Mouse (Mus musculus) lung, embryonic 15.5 days (tissue): ENCODE results near the gene Mast1. TPM values are rescaled to one million over a fixed set of nuclear protein-coding genes. Genes with fewer than 3 reads are reported as not detected.

Experiments used
- ATAC-seq: fragments of 200-750 bp; cut with Nextera tagmentation; 2 replicates; pipeline ENCODE4 v1.8.0; 2017; ENCODE audit warnings: moderate number of reproducible peaks, borderline replicate concordance; ENCODE audit not compliant: low FRiP score, low TSS enrichment; ENCODE audit errors: extremely low read depth
- H3K27ac ChIP-seq: fragments of 300-500 bp; sonication (generic); 2 replicates; pipeline ENCODE4 v1.5.1; 2015; ENCODE audit warnings: moderate library complexity, mild to moderate bottlenecking, inconsistent platforms
- H3K27me3 ChIP-seq: fragments of 300-500 bp; sonication (generic); 2 replicates; pipeline ENCODE4 v1.6.1; 2015; ENCODE audit warnings: inconsistent platforms
- H3K36me3 ChIP-seq: fragments of 300-500 bp; sonication (generic); 2 replicates; pipeline ENCODE4 v1.6.1; 2015; ENCODE audit warnings: inconsistent platforms
- H3K4me1 ChIP-seq: fragments of 300-500 bp; sonication (generic); 2 replicates; pipeline ENCODE4 v1.6.1; 2015; ENCODE audit warnings: inconsistent platforms
- H3K4me2 ChIP-seq: fragments of 300-500 bp; sonication (generic); 2 replicates; pipeline ENCODE4 v1.6.1; 2015; ENCODE audit warnings: inconsistent platforms, mild to moderate bottlenecking, moderate library complexity
- H3K4me3 ChIP-seq: fragments of 300-500 bp; sonication (generic); 2 replicates; pipeline ENCODE4 v1.5.1; 2015; ENCODE audit warnings: mild to moderate bottlenecking, inconsistent platforms
- H3K9ac ChIP-seq: fragments of 300-500 bp; sonication (generic); 2 replicates; pipeline ENCODE4 v1.6.1; 2015; ENCODE audit warnings: inconsistent platforms
- H3K9me3 ChIP-seq: fragments of 300-500 bp; sonication (generic); 2 replicates; pipeline ENCODE4 v1.6.1; 2016; ENCODE audit warnings: inconsistent platforms
- WGBS: fragments of 180-500 bp; shearing (Covaris S2); methylation state at CpG from one replicate; pipeline ENCODE4 v1.1.7; 2015; 5-methylcytosine and 5-hydroxymethylcytosine counted together
- microRNA-seq: library from miRNA; unstranded; fragments of <30 nt; microRNA quantifications from one replicate; pipeline ENCODE4, GENCODE M21; 2016
- polyA plus RNA-seq: library from polyadenylated mRNA; unstranded; fragments of >200 nt; fragmentation: Nextera tagmentation; extraction: Ambion mirVana; gene quantifications from 2 replicates; pipeline ENCODE4 v1.2.1, GENCODE M21; 2015

Mast1 gene
- polyA plus RNA-seq, 1 experiment from 2014 or later: 0.49 TPM

GRCm38 (mm10) chr8:84877297-84878035, 59.7 kb downstream of the Mast1 start:
- no peaks in the 10 kb centered on the region for H3K9me3 ChIP-seq
- H3K36me3 ChIP-seq: no peaks in the 10 kb centered on the region
- no peak overlapping the region for H3K27ac ChIP-seq
- WGBS: 67% methylated on average over 3 of the region's 3 CpGs
- peaks cover 10% of the 10 kb centered on the region for H3K4me1 ChIP-seq
- no peak overlapping the region for H3K9ac ChIP-seq
- ATAC-seq: no peak
- H3K4me3 ChIP-seq: no peak overlapping the region
- no peaks in the 10 kb centered on the region for H3K27me3 ChIP-seq
- H3K4me2 ChIP-seq: no peak overlapping the region

DNA sequence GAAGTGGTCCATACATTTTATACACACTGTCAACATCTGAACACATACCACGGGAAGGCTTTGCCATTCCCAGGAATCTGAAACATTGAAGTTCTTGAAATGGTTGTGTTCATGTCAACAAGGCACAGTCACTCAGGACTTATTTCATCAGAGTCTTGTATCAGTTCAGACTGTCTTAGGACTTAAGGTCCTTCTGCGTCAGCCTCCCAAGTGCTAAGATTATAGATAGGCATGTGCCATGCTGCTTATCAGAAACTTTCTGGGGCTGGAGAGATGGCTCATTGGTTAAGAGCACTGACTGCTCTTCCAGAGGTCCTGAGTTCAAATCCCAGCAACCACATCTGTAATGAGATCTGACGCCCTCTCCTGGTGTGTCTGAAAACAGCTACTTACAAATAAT, 62.8 kb downstream of the Mast1 start:
- ATAC-seq: no peak
- no peak overlapping the region for H3K9ac ChIP-seq

DNA sequence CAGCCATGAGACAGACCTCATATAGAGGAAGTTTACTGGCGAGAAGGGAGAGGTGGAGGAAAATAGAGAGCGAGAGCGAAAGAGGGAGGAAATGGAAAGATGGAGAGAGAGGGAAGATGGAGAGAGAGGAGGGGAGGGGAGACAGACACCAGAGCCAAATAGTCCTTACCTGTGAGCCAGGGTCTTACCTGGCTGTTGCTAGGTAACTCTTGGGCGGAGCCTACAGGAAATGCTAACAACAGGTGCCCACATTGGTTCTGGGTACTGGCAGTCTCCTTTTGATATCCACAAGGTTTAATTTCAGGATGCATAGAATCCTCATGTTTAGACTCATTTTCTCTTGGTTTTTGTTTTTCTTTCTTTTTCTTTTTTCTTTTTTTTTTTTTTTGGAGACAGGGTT, 64.1 kb downstream of the Mast1 start:
- 64% methylated on average over 4 of the region's 4 CpGs for WGBS
- Histone ChIP-seq H3K27ac (no peak overlapping the region), H3K27me3 (no peaks in the 10 kb centered on the region), H3K9ac (no peak overlapping the region), H3K36me3 (peaks cover 14% of the 10 kb centered on the region), H3K4me2 (peak overlapping the region; percentile 100), H3K4me1 (peaks cover 20% of the 10 kb centered on the region), H3K4me3 (peak overlapping the region; percentile 54), H3K9me3 (no peaks in the 10 kb centered on the region)
- no peak for ATAC-seq

More for the DNA sequence above, 62.8 kb downstream of the Mast1 start:
- Histone ChIP-seq H3K9me3 (no peaks in the 10 kb centered on the region), H3K4me3 (no peak overlapping the region), H3K27ac (no peak overlapping the region), H3K27me3 (no peaks in the 10 kb centered on the region), H3K4me1 (peaks cover 20% of the 10 kb centered on the region), H3K36me3 (peaks cover 4% of the 10 kb centered on the region; the same call in 1 of the 2 replicates), H3K4me2 (no peak overlapping the region)
- 84% methylated on average over 3 of the region's 3 CpGs for WGBS

- Histone ChIP-seq H3K9me3 (no peaks in the 10 kb centered on the region), H3K4me1 (peaks cover 20% of the 10 kb centered on the region), H3K27me3 (no peaks in the 10 kb centered on the region), H3K9ac (peak overlapping the region; percentile 58), H3K4me3 (peak overlapping the region; percentile 54), H3K27ac (0 out of 2 replicates have a peak overlapping the region, but pooled peaks have one; percentile 30), H3K4me2 (peak overlapping the region; percentile 100), H3K36me3 (peaks cover 20% of the 10 kb centered on the region)
- ATAC-seq: peak; percentile 66; the same call in 1 of the 2 replicates
- WGBS: 1% methylated on average over 53 of the region's 54 CpGs
Observed at GRCm38 (mm10) chr8:84872309-84872965, 64.7 kb downstream of the Mast1 start.

DNA sequence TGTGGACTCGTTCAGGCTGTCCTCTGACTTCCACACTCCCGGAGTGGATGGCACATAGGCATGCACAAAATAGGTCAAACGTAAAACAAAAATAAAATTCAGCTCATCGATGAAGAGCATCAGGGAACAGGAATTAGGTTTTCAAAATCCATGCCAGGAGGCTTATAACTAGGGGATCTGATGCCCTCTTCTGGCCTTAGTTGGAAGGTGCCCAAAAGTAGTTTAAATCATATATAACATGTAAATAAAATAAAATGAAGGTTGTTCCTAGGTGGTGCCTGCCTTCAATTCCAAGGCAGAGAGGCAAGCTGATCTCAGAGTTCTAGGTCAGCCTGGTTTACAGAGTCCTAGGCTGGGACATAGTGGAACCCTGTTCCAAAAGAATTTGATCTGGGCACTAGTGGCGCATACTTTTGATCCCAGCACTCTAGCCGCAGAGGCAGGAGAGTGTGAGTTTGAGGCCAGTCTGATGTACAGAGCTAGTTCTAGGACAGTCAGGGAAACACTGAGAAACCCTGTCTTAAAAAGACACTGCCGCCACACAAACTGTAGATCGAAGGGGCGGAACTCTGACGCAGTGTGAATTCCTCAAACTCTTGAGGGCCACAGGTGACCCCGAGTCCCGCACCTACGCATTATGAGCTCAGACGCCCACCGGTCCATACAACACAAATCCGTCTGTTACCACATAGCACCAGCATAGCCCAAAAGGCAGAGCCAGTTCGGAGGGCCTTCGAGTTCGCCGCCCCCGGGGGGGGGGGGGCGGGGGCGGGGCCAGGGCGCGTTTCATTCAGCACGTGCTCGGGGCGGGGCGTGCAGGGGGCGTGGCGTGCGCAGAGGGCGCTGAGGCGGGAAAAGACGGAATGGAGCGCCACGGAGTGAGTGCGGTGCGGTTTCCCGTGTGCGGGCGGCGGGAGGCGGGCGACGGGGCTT, 65.5 kb downstream of the Mast1 start, which contains the start of gene Syce2:
Gene Syce2, plus strand, starts transcription at position 736 of the 933 bp plus-strand sequence.
- Histone ChIP-seq H3K9me3 (no peaks in the 10 kb centered on the region), H3K4me1 (peaks cover 20% of the 10 kb centered on the region), H3K36me3 (peaks cover 27% of the 10 kb centered on the region), H3K27me3 (no peaks in the 10 kb centered on the region), H3K27ac (0 out of 2 replicates have a peak within 1 kb of the TSS, but pooled peaks have one; percentile 30), H3K9ac (peak within 1 kb of the TSS; percentile 58), H3K4me3 (peak within 1 kb of the TSS; percentile 54), H3K4me2 (peak within 1 kb of the TSS; percentile 100)
- ATAC-seq: peak; percentile 66
- 11% methylated on average over 45 of the region's 46 CpGs for WGBS

Small RNAs within 50 kb of the gene (microRNA-seq; reads per million reads assigned to microRNA genes)
- gene Gm24197 (not detected), gene Mir7069 (3.2 reads per million, percentile 14 among the genes with 10 or more reads in this experiment)

Other genes starting within 250 kb of the Mast1 start
- 20.2 and 21.6 TPM in 2 replicates for gene Nacc1, start 249.5 kb downstream of the Mast1 start, polyA plus RNA-seq
- gene Lyl1, start 235.9 kb downstream of the Mast1 start, polyA plus RNA-seq: 11.9 and 12.1 TPM in 2 replicates
- 3.4 and 4.4 TPM in 2 replicates for gene G430095P16Rik, start 214.4 kb downstream of the Mast1 start, polyA plus RNA-seq
- gene Nfix, start 137.0 kb downstream of the Mast1 start, polyA plus RNA-seq: 39.2 and 42.7 TPM in 2 replicates
- gene Dand5, start 114.5 kb downstream of the Mast1 start, polyA plus RNA-seq: 6.0 and 6.3 TPM in 2 replicates
- gene Gadd45gip1, start 105.8 kb downstream of the Mast1 start, polyA plus RNA-seq: 43.4 and 47.0 TPM in 2 replicates
- 112 and 127 TPM in 2 replicates for gene Rad23a, start 96.7 kb downstream of the Mast1 start, polyA plus RNA-seq
- gene Calr, start 90.4 kb downstream of the Mast1 start, polyA plus RNA-seq: 1,037 and 1,080 TPM in 2 replicates
- 96.9 and 98.9 TPM in 2 replicates for gene Farsa, start 80.4 kb downstream of the Mast1 start, polyA plus RNA-seq
- 69.6 and 72.1 TPM in 2 replicates for gene Syce2, start 65.2 kb downstream of the Mast1 start, polyA plus RNA-seq
- 34.9 and 35.7 TPM in 2 replicates for gene Gcdh, start 43.4 kb downstream of the Mast1 start, polyA plus RNA-seq
- 1.6 and 3.1 TPM in 2 replicates for gene Klf1, start 35.4 kb downstream of the Mast1 start, polyA plus RNA-seq
- gene Dnase2a, start 28.8 kb downstream of the Mast1 start, polyA plus RNA-seq: 14.8 and 15.4 TPM in 2 replicates
- gene Rtbdn, start 9.6 kb upstream of the Mast1 start, polyA plus RNA-seq: 0.12 and 0.13 TPM in 2 replicates
- gene Gm49661, start 32.1 kb upstream of the Mast1 start, polyA plus RNA-seq: not detected in 2 replicates
- gene Prdx2, start 32.2 kb upstream of the Mast1 start, polyA plus RNA-seq: 727 and 733 TPM in 2 replicates
- gene Rnaseh2a, start 32.4 kb upstream of the Mast1 start, polyA plus RNA-seq: 114 and 120 TPM in 2 replicates
- gene Junb, start 41.4 kb upstream of the Mast1 start, polyA plus RNA-seq: 17.4 and 20.5 TPM in 2 replicates
- 23.2 and 23.9 TPM in 2 replicates for gene Hook2, start 53.2 kb upstream of the Mast1 start, polyA plus RNA-seq
- gene Best2, start 77.2 kb upstream of the Mast1 start, polyA plus RNA-seq: not detected in 2 replicates
- 124 and 128 TPM in 2 replicates for gene Asna1, start 87.9 kb upstream of the Mast1 start, polyA plus RNA-seq
- 107 and 118 TPM in 2 replicates for gene Trir, start 89.5 kb upstream of the Mast1 start, polyA plus RNA-seq
- gene Tnpo2, start 99.6 kb upstream of the Mast1 start, polyA plus RNA-seq: 29.1 and 32.3 TPM in 2 replicates
- gene Fbxw9, start 122.7 kb upstream of the Mast1 start, polyA plus RNA-seq: 27.9 and 28.4 TPM in 2 replicates
- not detected in 2 replicates for gene Gm5741, start 130.6 kb upstream of the Mast1 start, polyA plus RNA-seq
- gene Dhps, start 134.4 kb upstream of the Mast1 start, polyA plus RNA-seq: 54.4 and 56.8 TPM in 2 replicates
- gene Wdr83os, start 143.4 kb upstream of the Mast1 start, polyA plus RNA-seq: 140 and 145 TPM in 2 replicates
- gene Wdr83, start 143.9 kb upstream of the Mast1 start, polyA plus RNA-seq: 44.3 and 44.7 TPM in 2 replicates
- gene Man2b1, start 145.9 kb upstream of the Mast1 start, polyA plus RNA-seq: 35.9 and 40.1 TPM in 2 replicates
- 2.9 and 3.0 TPM in 2 replicates for gene Zfp791, start 185.7 kb upstream of the Mast1 start, polyA plus RNA-seq
- gene Cks1brt, start 214.6 kb upstream of the Mast1 start, polyA plus RNA-seq: not detected in 2 replicates